Mouse (Mus musculus) neural tube, embryonic 11.5 days (tissue): ENCODE results near the gene 4933414I15Rik. TPM values are rescaled to one million over a fixed set of nuclear protein-coding genes. Genes with fewer than 3 reads are reported as not detected.

ENCODE experiments used
- ATAC-seq: fragments of 200-750 bp; cut with Nextera tagmentation; 2 replicates; pipeline ENCODE4 v1.8.0; 2017; ENCODE audit warnings: moderate number of reproducible peaks, mild to moderate bottlenecking, moderate TSS enrichment, moderate library complexity; ENCODE audit not compliant: insufficient read depth, low FRiP score, low TSS enrichment
- DNase-seq: peaks from one replicate; pipeline ENCODE4 v3.0.0-alpha.2; 2015; ENCODE audit warnings: low spot score
- H3K27ac ChIP-seq: fragments of 300-500 bp; sonication (generic); 2 replicates; pipeline ENCODE4 v1.5.1; 2014; ENCODE audit warnings: low read depth, mild to moderate bottlenecking, low read length
- H3K27me3 ChIP-seq: fragments of 300-500 bp; sonication (generic); 2 replicates; pipeline ENCODE4 v1.6.1; 2014; ENCODE audit warnings: mild to moderate bottlenecking, low read length, mixed read lengths; ENCODE audit not compliant: control insufficient read depth, insufficient read depth
- H3K36me3 ChIP-seq: fragments of 300-500 bp; sonication (generic); 2 replicates; pipeline ENCODE4 v1.6.1; 2014; ENCODE audit warnings: mild to moderate bottlenecking, low read length, moderate library complexity, mixed read lengths; ENCODE audit not compliant: control insufficient read depth, insufficient read depth
- H3K4me1 ChIP-seq: fragments of 300-500 bp; sonication (generic); 2 replicates; pipeline ENCODE4 v1.6.1; 2014; ENCODE audit warnings: low read length, mixed read lengths; ENCODE audit not compliant: control insufficient read depth, insufficient read depth
- H3K4me2 ChIP-seq: fragments of 300-500 bp; sonication (generic); 2 replicates; pipeline ENCODE4 v1.6.1; 2014; ENCODE audit warnings: low read depth, mild to moderate bottlenecking, moderate library complexity
- H3K4me3 ChIP-seq: fragments of 300-500 bp; sonication (generic); 2 replicates; pipeline ENCODE4 v1.5.1; 2014; ENCODE audit warnings: low read depth, low read length
- H3K9ac ChIP-seq: fragments of 300-500 bp; sonication (generic); 2 replicates; pipeline ENCODE4 v1.6.1; 2014; ENCODE audit warnings: mild to moderate bottlenecking, low read length
- H3K9me3 ChIP-seq: fragments of 300-500 bp; sonication (generic); 2 replicates; pipeline ENCODE4 v1.6.1; 2016; ENCODE audit warnings: low read length; ENCODE audit not compliant: control insufficient read depth
- WGBS: fragments of 180-500 bp; shearing (Covaris S2); extraction: QIAGEN DNeasy Blood & Tissue Kit; methylation state at CpG from one replicate; pipeline ENCODE4 v1.1.7; 2014; 5-methylcytosine and 5-hydroxymethylcytosine counted together
- polyA plus RNA-seq: library from polyadenylated mRNA; unstranded; fragments of >200 nt; fragmentation: Nextera tagmentation; extraction: Ambion mirVana; gene quantifications from 2 replicates; pipeline ENCODE4 v1.2.1, GENCODE M21; 2014

4933414I15Rik gene
- polyA plus RNA-seq, 1 experiment from 2014 or later: not detected

DNA sequence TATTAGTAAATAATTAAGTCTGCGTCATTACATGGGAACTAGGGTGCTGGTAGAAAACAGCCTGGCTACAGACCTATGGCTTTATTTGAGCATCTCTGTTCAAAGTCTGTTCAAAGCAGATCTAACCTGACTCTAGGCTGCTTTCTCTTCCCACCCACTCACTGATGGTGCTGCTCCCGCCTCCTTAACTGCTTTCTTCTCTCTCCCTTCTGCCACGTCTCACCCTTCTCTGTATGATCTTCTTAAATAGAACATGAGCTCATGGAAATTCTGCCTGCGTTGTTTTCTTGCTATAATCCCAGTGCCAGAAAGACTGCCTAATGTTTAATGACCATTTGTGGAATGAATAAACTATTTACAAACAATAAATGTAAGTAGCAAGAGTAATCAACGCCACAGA lies 35.4 kb downstream of the 4933414I15Rik start:
- ATAC-seq (no peak), DNase-seq (no peak)
- Histone ChIP-seq H3K27me3 (no peaks in the 10 kb centered on the region), H3K4me3 (no peak overlapping the region), H3K4me1 (no peaks in the 10 kb centered on the region), H3K9me3 (peaks cover 19% of the 10 kb centered on the region), H3K9ac (no peak overlapping the region), H3K4me2 (no peak overlapping the region), H3K36me3 (peaks cover 68% of the 10 kb centered on the region), H3K27ac (no peak overlapping the region)
- WGBS: 89% methylated on average over 5 of the region's 5 CpGs

- Histone ChIP-seq H3K27me3 (no peaks in the 10 kb centered on the region), H3K4me3 (no peak overlapping the region), H3K9ac (no peak overlapping the region), H3K4me2 (no peak overlapping the region), H3K27ac (no peak overlapping the region), H3K4me1 (no peaks in the 10 kb centered on the region), H3K36me3 (peaks cover 28% of the 10 kb centered on the region), H3K9me3 (peaks cover 33% of the 10 kb centered on the region)
- DNase-seq (no peak), ATAC-seq (no peak)
- 76% methylated on average over 1 of the region's 1 CpGs for WGBS
These were observed 46.2 kb downstream of the 4933414I15Rik start for GRCm38 (mm10) chr11:50897359-50897758.

DNA sequence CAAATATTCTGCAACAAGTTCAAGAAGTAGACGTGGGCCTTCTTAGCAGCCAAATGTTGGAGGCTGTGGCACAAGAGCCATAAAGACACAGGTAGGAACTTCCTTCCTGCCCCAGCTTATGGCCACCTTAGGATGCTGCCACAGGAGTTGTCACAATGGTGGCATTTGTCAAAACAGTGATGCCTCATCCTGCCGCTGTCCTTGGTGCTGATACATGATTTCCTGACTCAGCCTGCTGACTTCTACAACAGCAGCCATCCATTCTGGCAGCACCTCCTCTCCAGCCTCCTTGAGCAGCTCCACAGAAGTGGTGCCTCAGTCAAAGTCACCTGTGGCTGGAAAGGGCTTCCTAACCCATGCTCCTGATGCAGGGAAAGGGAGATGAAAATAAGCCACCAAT lies 51.1 kb downstream of the 4933414I15Rik start:
- Histone ChIP-seq H3K4me2 (no peak overlapping the region), H3K4me1 (0 out of 2 replicates have a peak, but pooled peaks cover 3% of the 10 kb centered on the region), H3K9ac (no peak overlapping the region), H3K27ac (no peak overlapping the region), H3K4me3 (no peak overlapping the region), H3K27me3 (no peaks in the 10 kb centered on the region), H3K36me3 (no peaks in the 10 kb centered on the region), H3K9me3 (peaks cover 3% of the 10 kb centered on the region)
- ATAC-seq (no peak), DNase-seq (no peak)
- WGBS: 38% methylated on average over 2 of the region's 2 CpGs

Other genes starting within 250 kb of the 4933414I15Rik start
- gene Zfp354c, start 116.0 kb downstream of the 4933414I15Rik start, polyA plus RNA-seq: 49.0 and 53.8 TPM in 2 replicates
- 0.56 and 0.80 TPM in 2 replicates for gene Zfp879, start 102.2 kb downstream of the 4933414I15Rik start, polyA plus RNA-seq
- gene Grm6, start 93.1 kb downstream of the 4933414I15Rik start, polyA plus RNA-seq: not detected in 2 replicates
- gene Zfp454, start 56.1 kb downstream of the 4933414I15Rik start, polyA plus RNA-seq: 16.0 TPM in 2 replicates
- 27.8 and 34.7 TPM in 2 replicates for gene Zfp2, start 27.6 kb downstream of the 4933414I15Rik start, polyA plus RNA-seq
- gene Zfp354b, start 12.1 kb downstream of the 4933414I15Rik start, polyA plus RNA-seq: 1.4 and 1.6 TPM in 2 replicates
- gene Prop1, start 10.0 kb upstream of the 4933414I15Rik start, polyA plus RNA-seq: not detected in 2 replicates
- gene Olfr1378, start 22.8 kb upstream of the 4933414I15Rik start, polyA plus RNA-seq: not detected in 2 replicates
- gene Olfr1377, start 38.2 kb upstream of the 4933414I15Rik start, polyA plus RNA-seq: not detected in 2 replicates
- gene Olfr51, start 59.8 kb upstream of the 4933414I15Rik start, polyA plus RNA-seq: not detected in 2 replicates
- not detected in 2 replicates for gene Olfr54, start 70.5 kb upstream of the 4933414I15Rik start, polyA plus RNA-seq
- gene Olfr1375, start 104.3 kb upstream of the 4933414I15Rik start, polyA plus RNA-seq: not detected in 2 replicates
- gene Zfp354a, start 115.5 kb upstream of the 4933414I15Rik start, polyA plus RNA-seq: 8.6 and 9.9 TPM in 2 replicates